Mouse (Mus musculus): ENCODE data around the gene Spem2.
"Not testable (repeated sequence)": the region's sequence is repeated elsewhere in the genome, so short reads cannot be mapped to it uniquely, and the experiment has no call there.

The Spem2 gene

DNA sequence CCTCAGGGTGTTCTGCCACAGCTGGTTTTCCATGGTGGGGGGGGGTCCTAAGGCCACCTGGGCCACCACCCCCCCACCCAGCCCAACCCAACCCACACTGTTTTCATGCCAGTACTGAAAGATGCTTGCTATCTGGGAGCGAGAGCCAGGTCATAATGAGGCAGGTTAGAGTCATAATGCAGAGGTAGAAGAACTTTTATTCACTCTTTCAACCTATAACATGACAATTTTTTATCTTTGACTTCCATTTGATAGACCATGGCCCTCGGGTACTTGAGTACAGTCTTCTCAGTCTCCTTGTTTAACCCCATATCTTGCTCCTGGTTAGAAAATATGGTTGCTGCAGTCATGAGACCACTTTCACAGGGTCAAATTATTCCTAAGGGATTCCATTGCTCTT lies at the start of gene Spem2:
Spem2 (minus strand) TSS at position 101 of the 400 bp plus-strand sequence.
- no peak for DNase-seq

GRCm38 (mm10) chr11:69867335-69867734 lies 49.1 kb upstream of the Spem2 start:
- no peak for DNase-seq

GRCm38 (mm10) chr11:69865561-69865960 lies 47.3 kb upstream of the Spem2 start:
- no peak for DNase-seq

DNA sequence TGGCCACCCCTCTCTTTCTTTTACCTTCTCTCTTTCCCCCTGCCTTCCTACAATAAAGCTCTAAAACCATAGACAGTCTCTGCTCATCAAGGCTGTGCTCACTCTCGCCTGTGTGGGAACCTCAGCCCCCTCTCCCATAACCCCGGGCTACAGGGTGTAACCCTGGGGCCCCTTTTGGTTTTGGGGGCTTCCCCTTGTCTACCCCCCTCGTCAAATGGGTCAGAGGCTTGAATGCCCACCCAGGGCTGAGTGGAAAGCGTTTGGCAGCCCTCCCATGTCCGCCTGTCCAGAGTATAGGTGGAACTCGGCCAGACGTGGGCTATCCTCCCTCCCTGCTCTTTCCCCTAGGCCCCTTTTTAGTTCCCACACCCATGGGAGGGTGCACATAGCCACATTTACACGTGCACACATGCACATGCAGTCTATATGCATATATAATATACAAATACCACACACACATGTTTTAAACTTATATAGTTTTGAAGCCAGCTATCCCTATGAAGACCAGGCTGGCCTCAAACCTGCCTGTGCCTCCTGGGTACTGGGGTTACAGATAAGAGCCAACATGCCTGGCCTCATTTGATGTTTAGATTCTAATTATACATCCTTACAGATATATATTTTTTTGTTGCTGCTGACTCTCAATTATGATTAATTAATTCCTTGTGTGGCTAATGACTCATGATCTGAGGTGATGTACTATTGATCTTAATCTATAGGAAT lies 46.0 kb upstream of the Spem2 start:
- DNase-seq = no peak

DNA sequence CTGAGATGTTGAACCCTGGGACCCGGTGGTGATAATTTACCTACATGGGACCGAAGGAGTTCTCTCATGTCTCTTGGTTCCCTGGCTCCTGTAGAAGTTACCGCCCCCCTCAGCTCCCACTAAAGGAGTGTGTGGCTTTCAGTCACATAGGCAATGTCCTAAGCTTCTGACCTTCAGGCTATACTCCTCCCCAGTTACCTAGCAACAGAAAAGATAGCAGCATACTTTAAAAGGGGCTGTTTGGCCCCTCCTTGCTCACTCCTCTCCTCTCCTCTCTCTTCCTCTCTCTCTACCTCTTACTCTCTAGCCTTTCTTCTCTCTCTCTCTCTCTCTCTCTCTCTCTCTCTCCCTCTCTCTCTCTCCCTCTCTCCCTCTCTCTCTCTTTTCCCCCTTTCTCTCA lies 45.5 kb upstream of the Spem2 start:
- not testable (repeated sequence) for DNase-seq

- no peak for DNase-seq
Measured at GRCm38 (mm10) chr11:69858113-69858998, 40.1 kb upstream of the Spem2 start, which contains the start of gene Tnk1. Tnk1 (minus strand) TSS chr11:69858730.

- DNase-seq = peak; percentile 47
Measured at GRCm38 (mm10) chr11:69855347-69855746, 37.1 kb upstream of the Spem2 start.

GRCm38 (mm10) chr11:69854680-69855079 lies 36.4 kb upstream of the Spem2 start:
- no peak for DNase-seq

GRCm38 (mm10) chr11:69853994-69854393 lies 35.7 kb upstream of the Spem2 start:
- DNase-seq = no peak

GRCm38 (mm10) chr11:69850754-69851153 lies 32.5 kb upstream of the Spem2 start:
- no peak for DNase-seq

- DNase-seq = peak; percentile 13
Measured at GRCm38 (mm10) chr11:69849884-69850283, 31.6 kb upstream of the Spem2 start.

DNA sequence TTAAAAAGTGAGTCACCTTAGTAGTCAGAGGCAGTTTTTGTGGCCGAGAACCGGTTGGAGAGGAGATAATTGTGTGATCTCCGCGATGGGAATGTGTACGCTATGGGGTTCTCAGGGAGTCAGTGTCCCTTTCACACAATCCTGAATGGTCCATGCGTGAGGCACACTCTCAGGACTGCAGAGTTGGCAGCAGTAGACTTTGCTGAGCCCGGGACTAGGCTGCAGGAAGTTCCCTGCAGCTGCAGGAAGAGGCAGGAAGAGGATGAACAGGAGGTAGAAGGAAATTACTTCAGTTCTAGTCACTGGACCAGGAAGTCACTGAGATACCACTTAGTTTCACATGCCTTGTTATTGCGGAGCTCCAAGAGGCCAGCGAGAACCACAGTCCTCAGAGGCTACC lies 30.9 kb upstream of the Spem2 start:
- peak; percentile 14 for DNase-seq

GRCm38 (mm10) chr11:69848021-69848420 lies 29.8 kb upstream of the Spem2 start:
- peak; percentile 68 for DNase-seq

GRCm38 (mm10) chr11:69846738-69847688 lies 28.7 kb upstream of the Spem2 start:
- DNase-seq = peak; percentile 38

DNA sequence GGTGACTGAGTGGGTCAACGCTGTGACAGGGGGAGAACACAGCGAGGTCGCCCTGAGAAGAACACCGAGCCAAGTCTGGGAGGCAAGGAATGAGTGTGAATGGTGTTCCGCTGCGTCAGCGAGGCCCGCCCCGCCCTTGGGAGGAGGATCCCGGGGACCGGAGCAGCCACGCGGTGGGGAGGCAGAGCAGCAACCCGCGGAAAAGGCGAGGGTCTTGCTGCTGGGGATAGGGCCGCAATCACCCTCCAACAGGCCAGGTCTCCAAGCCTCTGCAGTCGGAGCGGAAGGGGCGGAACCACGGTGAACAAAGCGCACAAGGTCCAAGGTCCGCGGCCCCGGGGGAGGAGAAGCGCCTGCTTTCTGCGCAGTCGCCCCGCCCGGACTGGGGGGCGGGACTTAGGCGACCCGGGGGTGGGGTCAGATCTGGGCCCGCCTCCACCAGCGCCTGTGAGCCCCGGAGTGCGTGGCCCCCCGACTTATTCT lies 28.0 kb upstream of the Spem2 start, which contains the start of gene Plscr3:
Plscr3 (plus strand) TSS at position 179 of the 483 bp plus-strand sequence.
- peak; percentile 88 for DNase-seq

DNA sequence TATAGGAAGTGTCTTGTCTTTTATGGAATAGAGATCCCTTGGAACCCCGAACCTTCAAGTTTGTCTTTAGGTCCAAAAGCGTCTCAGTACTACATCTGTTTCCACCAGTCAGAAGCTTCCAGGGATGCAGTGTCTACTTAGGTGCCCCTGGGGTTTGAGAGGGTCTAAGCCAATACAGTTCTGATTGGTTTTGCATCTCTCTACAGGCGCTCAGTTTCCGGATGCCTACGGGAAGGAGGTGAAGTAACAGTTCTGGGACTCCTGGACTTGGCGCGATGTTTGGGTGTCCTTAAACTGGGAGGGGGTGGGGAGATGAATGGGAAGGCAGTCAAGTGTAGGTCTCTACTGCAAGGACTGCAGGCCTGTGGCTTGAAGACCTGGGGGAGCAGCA lies 20.4 kb upstream of the Spem2 start:
- no peak for DNase-seq

GRCm38 (mm10) chr11:69837952-69838713 lies 19.9 kb upstream of the Spem2 start, which contains the start of gene Tmem256:
Tmem256 (plus strand) TSS chr11:69838514.
- DNase-seq = peak; percentile 97

- no peak for DNase-seq
Measured at GRCm38 (mm10) chr11:69837604-69837951, 19.3 kb upstream of the Spem2 start, which contains the start of gene Nlgn2. Nlgn2 (minus strand) TSS chr11:69837784.

GRCm38 (mm10) chr11:69836703-69837576 lies 18.7 kb upstream of the Spem2 start:
- DNase-seq = peak; percentile 67

DNA sequence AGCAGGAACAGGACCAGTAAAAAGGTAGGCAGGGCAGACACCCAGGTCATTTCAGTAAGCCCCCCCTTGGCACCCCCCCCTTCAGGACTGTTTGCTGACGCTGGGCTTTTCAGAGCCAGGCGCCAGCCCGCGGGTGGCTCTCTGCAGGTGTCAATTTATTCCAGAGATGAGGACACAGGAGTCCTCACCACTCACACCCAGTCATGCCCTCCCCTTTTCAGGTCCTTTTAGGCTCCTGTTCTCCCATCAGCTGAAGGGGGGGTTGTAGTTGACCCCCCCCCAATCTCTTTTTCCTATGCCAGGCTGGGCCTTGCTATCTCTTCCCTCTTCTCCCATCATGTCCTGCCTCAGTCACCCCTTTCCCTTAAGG lies 17.7 kb upstream of the Spem2 start:
- DNase-seq = no peak
